Mouse (Mus musculus) heart, embryonic 11.5 days (tissue): ENCODE measurements at regions not wholly inside any gene's neighbourhood (a gene's known extent, or its start where the extent isn't known, plus 50 kb on each side); places are given as distances from the start of the nearest gene placed in this dataset.

Source experiments
- ATAC-seq: fragments of 200-750 bp; cut with Nextera tagmentation; replicated peaks from 2 replicates; pipeline ENCODE4 v1.8.0; 2017; ENCODE audit warnings: moderate library complexity; ENCODE audit not compliant: insufficient number of reproducible peaks, low FRiP score, low TSS enrichment
- H3K27ac ChIP-seq: fragments of 300-500 bp; sonication (generic); 2 replicates; pipeline ENCODE4 v1.5.1; 2014; ENCODE audit warnings: mild to moderate bottlenecking, low read depth, low read length
- H3K27me3 ChIP-seq: fragments of 300-500 bp; sonication (generic); 2 replicates; pipeline ENCODE4 v1.6.1; 2014; ENCODE audit warnings: mild to moderate bottlenecking, low read length, mixed read lengths; ENCODE audit not compliant: control insufficient read depth, insufficient read depth
- H3K36me3 ChIP-seq: fragments of 300-500 bp; sonication (generic); 2 replicates; pipeline ENCODE4 v1.6.1; 2014; ENCODE audit warnings: mild to moderate bottlenecking, low read length, moderate library complexity, mixed read lengths; ENCODE audit not compliant: control insufficient read depth, insufficient read depth
- H3K4me1 ChIP-seq: fragments of 300-500 bp; sonication (generic); 2 replicates; pipeline ENCODE4 v1.6.1; 2014; ENCODE audit warnings: low read length; ENCODE audit not compliant: control insufficient read depth, insufficient read depth
- H3K4me2 ChIP-seq: fragments of 300-500 bp; sonication (generic); 2 replicates; pipeline ENCODE4 v1.6.1; 2014; ENCODE audit warnings: mild to moderate bottlenecking, moderate library complexity
- H3K4me3 ChIP-seq: fragments of 300-500 bp; sonication (generic); 2 replicates; pipeline ENCODE4 v1.5.1; 2014; ENCODE audit warnings: low read depth, low read length
- H3K9ac ChIP-seq: fragments of 300-500 bp; sonication (generic); 2 replicates; pipeline ENCODE4 v1.6.1; 2014; ENCODE audit warnings: mild to moderate bottlenecking, low read depth, low read length, moderate library complexity
- H3K9me3 ChIP-seq: fragments of 300-500 bp; sonication (generic); replicated peaks from 2 replicates; pipeline ENCODE4 v1.6.1; 2016; ENCODE audit warnings: low read length; ENCODE audit not compliant: control insufficient read depth
- WGBS: fragments of 180-500 bp; shearing (Covaris S2); extraction: QIAGEN DNeasy Blood & Tissue Kit; methylation state at CpG from one replicate; pipeline ENCODE4 v1.1.7; 2014; ENCODE audit not compliant: insufficient replicate concordance; 5-methylcytosine and 5-hydroxymethylcytosine counted together

DNA sequence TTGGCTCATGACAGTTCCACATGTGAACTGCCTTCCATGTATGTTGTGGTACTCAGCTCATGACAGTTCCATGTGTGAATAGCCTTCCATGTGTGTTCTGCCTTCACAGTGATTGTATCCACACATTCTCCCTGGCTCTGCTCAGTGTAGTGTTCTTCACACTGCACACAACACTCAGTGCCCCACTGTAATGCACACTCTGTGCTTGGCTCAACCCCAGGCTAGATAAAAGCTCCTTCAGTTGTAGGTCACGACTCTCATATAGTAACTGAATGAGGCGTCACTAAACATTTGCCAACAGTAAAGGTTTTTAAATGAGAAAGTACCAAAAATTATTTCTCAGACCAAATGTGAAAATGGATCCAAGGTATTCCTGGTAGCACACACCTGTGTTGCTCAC lies 79.6 kb downstream of the Tex29 start:
- no peaks in the 10 kb centered on the region for H3K36me3 ChIP-seq
- H3K4me2 ChIP-seq = no peak overlapping the region
- H3K4me1 ChIP-seq = 0 out of 2 replicates have a peak, but pooled peaks cover 2% of the 10 kb centered on the region
- no peaks in the 10 kb centered on the region for H3K27me3 ChIP-seq
- H3K4me3 ChIP-seq = no peak overlapping the region
- no peaks in the 10 kb centered on the region for H3K9me3 ChIP-seq
- 70% methylated on average over 2 of the region's 2 CpGs for WGBS
- H3K27ac ChIP-seq = no peak overlapping the region
- H3K9ac ChIP-seq = no peak overlapping the region
- ATAC-seq = no peak

DNA sequence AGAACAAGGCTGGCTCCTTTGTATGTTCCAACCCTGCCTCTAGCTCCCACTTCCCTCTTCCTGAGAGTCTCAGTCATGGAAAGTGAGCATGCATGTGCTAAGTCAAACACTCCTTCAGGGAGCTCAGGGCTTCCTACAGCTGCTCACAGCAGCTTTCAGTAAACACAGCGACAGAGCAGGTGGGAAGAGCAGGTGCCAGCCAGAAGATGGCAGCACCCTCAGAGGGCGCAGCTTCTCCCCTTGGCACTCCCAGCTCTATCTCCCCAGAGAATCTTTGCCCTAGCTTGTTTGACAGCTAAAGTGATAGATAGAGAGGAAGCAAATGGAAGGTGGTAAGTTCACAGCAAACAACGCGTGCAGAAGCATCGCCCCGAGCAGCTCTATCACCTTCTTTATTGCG lies 82.8 kb downstream of the Tex29 start:
- Histone ChIP-seq H3K4me3 (no peak overlapping the region), H3K36me3 (no peaks in the 10 kb centered on the region), H3K4me1 (no peaks in the 10 kb centered on the region), H3K9me3 (no peaks in the 10 kb centered on the region), H3K27me3 (no peaks in the 10 kb centered on the region), H3K4me2 (no peak overlapping the region), H3K27ac (no peak overlapping the region), H3K9ac (no peak overlapping the region)
- no peak for ATAC-seq
- WGBS = 61% methylated on average over 7 of the region's 7 CpGs

DNA sequence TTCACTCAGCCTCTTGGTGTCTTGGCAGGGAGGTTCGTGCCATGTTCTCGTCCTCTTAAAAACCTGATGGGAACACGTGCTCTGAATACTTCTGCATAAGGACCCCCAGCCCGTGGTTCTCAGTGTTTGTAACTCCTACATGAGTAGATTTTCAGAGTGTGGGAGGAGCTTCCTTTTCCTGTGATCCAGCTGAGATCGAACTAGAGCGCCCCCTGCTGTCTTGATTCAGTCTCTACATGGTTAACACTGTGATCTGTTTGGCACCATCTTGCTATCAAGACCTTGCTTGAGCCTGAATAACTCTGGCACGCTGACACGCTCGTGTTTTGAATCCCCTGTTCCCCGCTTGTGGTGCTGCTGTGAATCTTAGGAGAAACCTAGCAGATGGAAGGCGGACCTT lies 83.9 kb downstream of the Tex29 start:
- no peak overlapping the region for H3K9ac ChIP-seq
- no peaks in the 10 kb centered on the region for H3K27me3 ChIP-seq
- H3K36me3 ChIP-seq = no peaks in the 10 kb centered on the region
- no peak overlapping the region for H3K4me2 ChIP-seq
- H3K27ac ChIP-seq = no peak overlapping the region
- no peaks in the 10 kb centered on the region for H3K4me1 ChIP-seq
- no peaks in the 10 kb centered on the region for H3K9me3 ChIP-seq
- 53% methylated on average over 11 of the region's 11 CpGs for WGBS
- ATAC-seq = no peak
- no peak overlapping the region for H3K4me3 ChIP-seq

DNA sequence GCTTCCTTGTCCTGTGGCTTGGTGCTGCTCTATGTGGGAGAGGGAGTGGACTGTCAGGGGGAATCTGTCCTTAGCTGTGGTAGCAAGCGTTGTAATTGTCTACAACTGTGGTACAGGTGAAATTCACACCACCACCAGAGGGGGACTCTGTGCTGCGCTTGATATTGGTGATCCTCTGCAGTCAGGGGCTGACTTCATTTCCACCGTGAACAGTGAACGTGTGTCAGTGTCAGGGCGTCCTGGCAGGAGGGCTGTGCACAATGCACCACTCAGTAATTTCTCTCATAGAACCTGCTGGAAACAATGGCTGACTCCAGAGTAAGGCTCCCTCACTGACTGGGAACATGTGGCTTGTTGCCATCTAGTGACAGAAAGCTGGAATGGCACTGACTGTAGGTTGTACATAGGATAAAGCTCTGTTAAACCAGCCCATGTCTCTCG lies 102.6 kb downstream of the Tex29 start:
- no peak overlapping the region for H3K27ac ChIP-seq
- no peaks in the 10 kb centered on the region for H3K27me3 ChIP-seq
- WGBS = 25% methylated on average over 6 of the region's 6 CpGs
- H3K4me3 ChIP-seq = no peak overlapping the region
- H3K4me1 ChIP-seq = no peaks in the 10 kb centered on the region
- no peaks in the 10 kb centered on the region for H3K36me3 ChIP-seq
- H3K4me2 ChIP-seq = no peak overlapping the region
- no peak overlapping the region for H3K9ac ChIP-seq
- no peak for ATAC-seq
- H3K9me3 ChIP-seq = no peaks in the 10 kb centered on the region

DNA sequence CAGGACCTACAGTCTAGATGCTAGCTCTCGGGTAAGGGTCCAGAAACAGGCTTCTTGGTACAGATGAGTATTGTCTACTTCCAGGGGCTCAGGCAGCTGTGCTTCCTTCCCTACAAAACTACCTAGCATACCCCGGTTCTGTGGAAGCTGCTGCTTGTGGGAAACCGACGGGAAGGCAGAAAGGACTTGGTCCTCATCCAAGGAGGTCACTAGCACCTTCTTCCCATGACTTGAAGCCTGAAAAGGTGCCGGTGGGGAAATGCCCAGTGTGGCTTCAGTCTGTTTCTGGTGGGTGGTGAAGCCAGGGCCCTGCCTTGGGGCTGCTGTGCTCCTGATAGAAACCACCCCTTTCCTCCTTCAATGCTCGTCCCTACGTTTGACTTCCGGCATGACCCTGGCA lies 107.5 kb downstream of the Tex29 start:
- Histone ChIP-seq H3K9ac (no peak overlapping the region), H3K4me3 (no peak overlapping the region), H3K4me1 (no peaks in the 10 kb centered on the region), H3K4me2 (no peak overlapping the region), H3K27ac (no peak overlapping the region), H3K9me3 (no peaks in the 10 kb centered on the region), H3K36me3 (no peaks in the 10 kb centered on the region), H3K27me3 (no peaks in the 10 kb centered on the region)
- WGBS = 77% methylated on average over 8 of the region's 8 CpGs
- no peak for ATAC-seq

DNA sequence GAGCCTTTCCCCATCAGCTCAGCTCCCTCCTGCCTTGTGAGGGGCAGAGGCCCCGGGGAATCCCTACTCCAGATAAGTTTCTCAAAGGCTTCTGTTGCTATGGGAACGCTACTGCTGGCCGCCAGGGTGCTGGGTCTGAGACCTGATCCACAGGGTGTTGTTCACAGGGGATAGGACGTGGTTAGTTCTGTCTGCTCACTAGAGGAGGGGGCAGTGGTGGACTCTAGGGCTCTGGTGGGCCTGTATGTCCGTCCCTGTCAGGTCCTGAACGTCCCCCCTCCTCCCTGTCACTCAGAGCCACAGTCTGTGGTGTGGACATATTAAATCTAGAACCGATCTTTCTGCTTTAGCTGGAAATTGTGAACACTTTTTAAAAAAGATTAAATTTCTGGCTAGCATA lies 116.0 kb downstream of the Tex29 start:
- ATAC-seq = no peak
- H3K9me3 ChIP-seq = no peaks in the 10 kb centered on the region
- no peak overlapping the region for H3K4me2 ChIP-seq
- H3K4me1 ChIP-seq = no peaks in the 10 kb centered on the region
- H3K27me3 ChIP-seq = 0 out of 2 replicates have a peak, but pooled peaks cover 2% of the 10 kb centered on the region
- no peak overlapping the region for H3K27ac ChIP-seq
- WGBS = 20% methylated on average over 7 of the region's 7 CpGs
- no peaks in the 10 kb centered on the region for H3K36me3 ChIP-seq
- H3K9ac ChIP-seq = no peak overlapping the region
- no peak overlapping the region for H3K4me3 ChIP-seq

DNA sequence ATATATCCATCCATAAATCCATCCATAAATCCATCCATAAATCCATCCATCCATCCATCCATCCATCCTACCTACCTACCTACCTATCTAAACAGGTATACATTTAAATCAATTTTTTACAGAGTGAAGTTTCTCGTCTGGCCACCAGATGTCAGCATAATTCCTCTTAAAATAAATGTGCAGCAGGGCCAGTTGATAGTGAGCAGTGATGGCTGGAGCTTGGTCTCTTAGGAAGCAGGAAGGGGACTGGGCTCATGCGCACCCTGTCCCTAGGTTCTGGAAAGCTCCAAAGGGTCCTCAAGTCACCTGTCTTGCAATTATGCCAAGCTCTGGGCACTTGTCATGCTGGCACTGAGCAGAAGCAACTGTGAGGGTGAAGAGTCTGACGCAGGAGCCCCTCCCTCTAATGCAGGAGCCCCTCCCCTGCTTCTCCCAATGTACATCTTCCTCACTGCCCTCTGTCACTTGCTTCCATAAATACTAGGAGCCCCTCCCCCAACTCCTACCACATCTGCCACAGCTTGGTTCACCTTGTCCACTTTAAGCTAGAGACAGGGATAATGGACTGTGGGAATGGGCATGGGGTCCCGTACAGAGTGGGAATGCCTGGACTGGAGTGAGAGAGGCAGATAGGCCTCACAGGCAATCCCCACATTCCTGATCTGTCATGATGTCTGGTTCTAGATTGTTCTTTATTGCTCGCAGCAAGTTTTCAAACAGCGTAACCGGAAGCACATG lies 116.9 kb downstream of the Tex29 start:
- ATAC-seq = 0 out of 2 replicates have a peak, but pooled peaks have one; percentile 46
- no peak overlapping the region for H3K4me2 ChIP-seq
- 0 out of 2 replicates have a peak, but pooled peaks cover 2% of the 10 kb centered on the region for H3K27me3 ChIP-seq
- WGBS = 67% methylated on average over 7 of the region's 7 CpGs
- H3K9me3 ChIP-seq = no peaks in the 10 kb centered on the region
- H3K36me3 ChIP-seq = no peaks in the 10 kb centered on the region
- H3K4me3 ChIP-seq = no peak overlapping the region
- no peak overlapping the region for H3K27ac ChIP-seq
- H3K9ac ChIP-seq = no peak overlapping the region
- H3K4me1 ChIP-seq = no peaks in the 10 kb centered on the region

DNA sequence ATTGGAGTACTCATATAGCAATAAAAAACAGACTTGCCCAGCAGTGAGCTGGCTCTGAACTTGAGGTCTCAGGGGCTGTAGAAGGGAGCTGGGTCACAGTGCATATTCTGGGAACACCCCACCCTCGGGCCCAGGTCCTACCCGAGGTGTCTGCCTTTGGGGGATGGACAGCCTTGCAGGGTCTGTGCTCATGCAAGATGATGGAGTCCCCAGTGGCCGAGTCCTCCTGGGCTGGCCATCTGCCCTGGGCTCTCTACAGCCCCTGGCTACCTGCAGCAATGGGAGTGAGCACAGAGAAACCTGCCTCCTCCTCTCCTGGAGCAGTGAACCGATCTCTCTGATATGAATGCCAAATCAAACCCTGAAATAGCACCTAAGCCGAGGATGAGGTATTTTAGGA lies 117.9 kb downstream of the Tex29 start:
- no peak overlapping the region for H3K4me2 ChIP-seq
- no peaks in the 10 kb centered on the region for H3K9me3 ChIP-seq
- WGBS = 71% methylated on average over 5 of the region's 5 CpGs
- ATAC-seq = no peak
- H3K36me3 ChIP-seq = no peaks in the 10 kb centered on the region
- H3K27me3 ChIP-seq = 0 out of 2 replicates have a peak, but pooled peaks cover 2% of the 10 kb centered on the region
- no peak overlapping the region for H3K27ac ChIP-seq
- H3K4me1 ChIP-seq = no peaks in the 10 kb centered on the region
- H3K9ac ChIP-seq = no peak overlapping the region
- no peak overlapping the region for H3K4me3 ChIP-seq

DNA sequence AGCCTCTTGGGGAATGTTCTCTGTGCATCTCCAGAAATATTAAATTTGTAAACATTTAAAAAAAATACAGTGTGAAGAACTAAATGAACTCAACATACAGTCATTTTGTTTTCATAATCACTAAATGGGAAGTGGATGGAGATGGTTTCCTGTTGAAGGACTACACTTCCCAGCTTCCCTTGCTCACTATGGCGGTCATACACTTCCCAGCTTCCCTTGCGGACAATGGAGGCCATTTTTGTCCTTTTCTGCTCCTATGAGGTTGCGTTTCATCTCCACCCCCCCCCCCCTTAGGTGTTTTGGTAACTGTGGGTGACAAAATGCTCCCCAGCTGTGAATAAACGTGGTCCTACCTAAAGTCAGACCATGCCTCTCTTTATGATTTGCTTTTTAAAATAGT lies 119.2 kb downstream of the Tex29 start:
- no peak overlapping the region for H3K4me2 ChIP-seq
- H3K27ac ChIP-seq = no peak overlapping the region
- WGBS = 71% methylated on average over 4 of the region's 4 CpGs
- no peak overlapping the region for H3K4me3 ChIP-seq
- 0 out of 2 replicates have a peak, but pooled peaks cover 2% of the 10 kb centered on the region for H3K27me3 ChIP-seq
- no peak overlapping the region for H3K9ac ChIP-seq
- no peaks in the 10 kb centered on the region for H3K4me1 ChIP-seq
- H3K36me3 ChIP-seq = no peaks in the 10 kb centered on the region
- no peaks in the 10 kb centered on the region for H3K9me3 ChIP-seq
- ATAC-seq = no peak
